Mouse (Mus musculus): ENCODE results near the gene Ptpn12.
"Not testable (repeated sequence)": the region's sequence is repeated elsewhere in the genome, so short reads cannot be mapped to it uniquely, and the experiment has no call there.

Gene Ptpn12

GRCm38 (mm10) chr5:20951666-20952281, 103.9 kb downstream of the Ptpn12 start:
- peak; percentile 93 for DNase-seq (ENCODE audit: low spot score)

- DNase-seq (ENCODE audit: low spot score) = peak; percentile 74
Observed at GRCm38 (mm10) chr5:20950855-20951650, 104.7 kb downstream of the Ptpn12 start.

GRCm38 (mm10) chr5:20950516-20950854, 105.2 kb downstream of the Ptpn12 start:
- DNase-seq (ENCODE audit: low spot score) = no peak

GRCm38 (mm10) chr5:20950093-20950492, 105.6 kb downstream of the Ptpn12 start:
- DNase-seq (ENCODE audit: low spot score) = no peak

- DNase-seq (ENCODE audit: low spot score) = no peak
Observed at GRCm38 (mm10) chr5:20946906-20947305, 108.8 kb downstream of the Ptpn12 start.

- no peak for DNase-seq (ENCODE audit: low spot score)
Observed at GRCm38 (mm10) chr5:20944961-20945748, 110.6 kb downstream of the Ptpn12 start.

- not testable (repeated sequence) for DNase-seq (ENCODE audit: low spot score)
Observed at GRCm38 (mm10) chr5:20943791-20944190, 111.9 kb downstream of the Ptpn12 start.

GRCm38 (mm10) chr5:20942523-20942922, 113.2 kb downstream of the Ptpn12 start:
- DNase-seq (ENCODE audit: low spot score) = no peak

GRCm38 (mm10) chr5:20941205-20941604, 114.5 kb downstream of the Ptpn12 start:
- no peak for DNase-seq (ENCODE audit: low spot score)

GRCm38 (mm10) chr5:20940696-20941095, 115.0 kb downstream of the Ptpn12 start:
- DNase-seq (ENCODE audit: low spot score) = no peak

GRCm38 (mm10) chr5:20940040-20940571, 115.6 kb downstream of the Ptpn12 start:
- no peak for DNase-seq (ENCODE audit: low spot score)

- no peak for DNase-seq (ENCODE audit: low spot score)
Observed at GRCm38 (mm10) chr5:20938523-20938922, 117.2 kb downstream of the Ptpn12 start.

Data from testis, postnatal 10 days (tissue).